Mouse (Mus musculus) cerebellum, adult 8-10 months (tissue): Measurements from ENCODE around the gene Ddx25.

Experiments
- DNase-seq: peaks from one replicate; pipeline ENCODE4 v3.0.0; 2022

The Ddx25 gene

DNA sequence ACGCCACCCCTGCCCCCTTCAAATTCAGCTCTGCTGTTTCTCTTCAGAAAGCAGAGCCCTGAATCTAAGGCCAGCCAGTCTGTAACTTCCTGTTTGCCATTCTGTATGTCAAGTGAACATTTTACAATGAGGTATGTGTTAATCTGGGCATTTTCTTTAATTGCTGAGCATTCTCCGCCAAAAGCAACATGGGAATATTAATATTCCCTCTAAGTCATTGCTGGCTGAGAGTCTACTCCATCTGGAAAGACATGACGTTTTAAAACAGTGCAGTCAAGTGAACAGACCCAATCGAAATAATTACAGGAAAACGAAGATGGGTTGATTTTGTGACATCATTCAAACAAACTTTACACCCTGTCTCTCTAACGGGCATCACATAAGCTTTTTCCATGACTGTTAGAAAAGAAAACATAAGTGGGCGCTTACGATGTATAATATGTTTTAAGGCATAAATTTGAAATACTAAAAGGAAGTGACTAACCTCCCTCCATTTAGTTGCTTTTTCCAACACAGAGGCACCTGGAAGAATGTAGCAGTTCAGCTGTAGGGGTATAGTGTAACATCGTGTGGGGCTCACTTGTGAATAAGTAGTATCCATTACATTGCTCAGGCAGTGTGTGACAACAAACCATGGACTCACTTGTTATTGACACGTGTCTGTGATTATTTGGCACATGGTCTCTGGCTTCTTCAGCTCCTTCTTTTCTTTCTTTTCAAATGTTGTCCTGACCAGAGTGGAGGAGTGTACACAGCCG, 67.0 kb downstream of the Ddx25 start:
- DNase-seq, result no peak

DNA sequence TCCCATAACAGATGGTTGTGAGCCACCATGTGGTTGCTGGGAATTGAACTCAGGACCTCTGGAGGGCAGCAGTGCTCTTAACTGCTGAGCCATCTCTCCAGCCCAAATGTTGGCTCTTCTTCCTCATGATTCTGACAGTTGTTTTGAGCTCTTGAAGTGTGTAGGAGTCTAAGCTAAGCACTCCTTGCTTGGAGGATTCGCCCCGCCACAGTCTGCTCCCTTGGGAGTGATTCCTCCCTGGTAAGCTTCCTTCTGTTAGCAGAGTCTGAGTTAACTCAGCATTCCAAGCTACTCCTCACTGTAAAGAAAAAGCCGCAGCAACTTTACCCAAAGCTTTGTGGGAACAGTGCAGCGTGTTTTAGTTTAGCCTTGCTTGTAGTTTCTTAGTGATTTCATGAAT, 69.8 kb downstream of the Ddx25 start:
- DNase-seq, result no peak
